Mouse (Mus musculus) forebrain, embryonic 10.5 days (tissue): ENCODE data around the gene Pbx1. TPM values are rescaled to one million over a fixed set of nuclear protein-coding genes. Genes with fewer than 3 reads are reported as not detected.

Experiments used
- DNase-seq: peaks from one replicate; pipeline ENCODE4 v3.0.0-alpha.2; 2017; ENCODE audit warnings: low spot score; ENCODE audit errors: extremely low spot score
- H3K27ac ChIP-seq: fragments of 300-500 bp; sonication (generic); 2 replicates; pipeline ENCODE4 v1.5.1; 2016; ENCODE audit warnings: mild to moderate bottlenecking
- H3K27me3 ChIP-seq: fragments of 300-500 bp; sonication (generic); 2 replicates; pipeline ENCODE4 v1.6.1; 2016; ENCODE audit warnings: mild to moderate bottlenecking; ENCODE audit not compliant: poor library complexity, severe bottlenecking
- H3K36me3 ChIP-seq: fragments of 300-500 bp; sonication (generic); replicated peaks from 2 replicates; pipeline ENCODE4 v1.6.1; 2016; ENCODE audit warnings: mild to moderate bottlenecking, moderate library complexity
- H3K4me1 ChIP-seq: fragments of 300-500 bp; sonication (generic); 2 replicates; pipeline ENCODE4 v1.6.1; 2016
- H3K4me3 ChIP-seq: fragments of 300-500 bp; sonication (generic); 2 replicates; pipeline ENCODE4 v1.5.1; 2016; ENCODE audit warnings: mild to moderate bottlenecking, moderate library complexity
- H3K9me3 ChIP-seq: fragments of 300-500 bp; sonication (generic); 2 replicates; pipeline ENCODE4 v1.6.1; 2016; ENCODE audit warnings: mild to moderate bottlenecking, moderate library complexity
- WGBS: fragments of 180-500 bp; shearing (Covaris S2); methylation state at CpG from one replicate; pipeline ENCODE4 v1.1.7; 2016; 5-methylcytosine and 5-hydroxymethylcytosine counted together
- polyA plus RNA-seq: library from polyadenylated mRNA; unstranded; fragments of >200 nt; fragmentation: Nextera tagmentation; extraction: Ambion mirVana; gene quantifications from 2 replicates; pipeline ENCODE4 v1.2.1, GENCODE M21; 2016

The Pbx1 gene
- polyA plus RNA-seq, 1 experiment from 2014 or later = 38.2 TPM

DNA sequence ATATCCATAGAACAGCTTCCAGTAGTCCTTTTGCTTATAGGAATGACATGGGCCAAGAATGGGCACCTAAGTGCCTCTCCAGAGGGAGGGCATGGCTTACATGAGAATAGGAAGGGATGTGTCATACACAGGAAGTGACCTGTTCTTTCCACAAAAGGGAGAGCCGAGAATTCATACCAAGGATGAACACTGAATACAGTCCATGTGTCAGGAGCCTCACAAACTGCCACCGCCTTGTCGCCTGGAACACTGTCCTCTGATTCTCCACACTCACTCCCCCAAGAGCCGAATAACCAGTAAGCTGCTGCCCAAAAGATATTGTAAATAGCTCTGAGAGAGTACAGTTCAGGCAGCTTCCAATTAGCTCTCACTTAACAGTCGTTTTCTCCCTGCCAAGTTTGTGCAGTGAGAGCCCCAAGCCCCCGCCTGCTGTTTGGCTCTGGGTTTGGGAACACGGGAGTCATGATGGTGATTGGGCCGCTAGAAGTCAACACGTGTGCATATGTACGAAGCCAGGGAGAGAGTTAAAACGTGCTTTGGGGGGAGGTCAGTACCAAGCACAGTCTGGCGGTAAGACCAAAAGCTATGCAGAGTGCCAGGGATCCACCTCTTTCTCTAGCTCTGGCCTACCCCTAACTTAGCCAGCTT lies 57.0 kb downstream of the Pbx1 start:
- H3K4me1 ChIP-seq = peaks cover 67% of the 10 kb centered on the region
- no peak overlapping the region for H3K4me3 ChIP-seq
- no peak for DNase-seq
- no peaks in the 10 kb centered on the region for H3K9me3 ChIP-seq
- no peak overlapping the region for H3K27ac ChIP-seq
- H3K27me3 ChIP-seq = no peaks in the 10 kb centered on the region
- peaks cover 39% of the 10 kb centered on the region for H3K36me3 ChIP-seq
- WGBS = 88% methylated on average over 12 of the region's 12 CpGs

DNA sequence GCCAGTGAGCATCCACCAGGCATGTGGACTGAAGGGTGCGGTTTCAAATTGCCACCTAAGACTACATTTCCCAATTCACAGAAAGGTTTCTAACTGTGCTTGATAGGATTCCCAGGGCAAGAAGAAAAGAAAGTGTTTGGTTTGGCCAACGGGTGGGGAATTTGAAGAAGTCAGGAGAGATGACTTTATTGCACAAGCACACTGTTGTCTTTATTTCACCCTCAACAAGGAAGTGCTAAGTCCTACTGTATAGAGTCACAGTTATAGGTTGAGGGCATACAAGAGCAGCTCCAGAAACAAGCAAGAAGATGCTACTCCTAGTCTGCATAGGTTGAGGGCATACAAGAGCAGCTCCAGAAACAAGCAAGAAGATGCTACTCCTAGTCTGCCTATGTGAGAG lies 60.0 kb downstream of the Pbx1 start:
- Histone ChIP-seq H3K27me3 (no peaks in the 10 kb centered on the region), H3K27ac (no peak overlapping the region), H3K36me3 (peaks cover 41% of the 10 kb centered on the region), H3K4me3 (no peak overlapping the region), H3K9me3 (no peaks in the 10 kb centered on the region), H3K4me1 (peaks cover 66% of the 10 kb centered on the region)
- 94% methylated on average over 2 of the region's 2 CpGs for WGBS
- DNase-seq = no peak

DNA sequence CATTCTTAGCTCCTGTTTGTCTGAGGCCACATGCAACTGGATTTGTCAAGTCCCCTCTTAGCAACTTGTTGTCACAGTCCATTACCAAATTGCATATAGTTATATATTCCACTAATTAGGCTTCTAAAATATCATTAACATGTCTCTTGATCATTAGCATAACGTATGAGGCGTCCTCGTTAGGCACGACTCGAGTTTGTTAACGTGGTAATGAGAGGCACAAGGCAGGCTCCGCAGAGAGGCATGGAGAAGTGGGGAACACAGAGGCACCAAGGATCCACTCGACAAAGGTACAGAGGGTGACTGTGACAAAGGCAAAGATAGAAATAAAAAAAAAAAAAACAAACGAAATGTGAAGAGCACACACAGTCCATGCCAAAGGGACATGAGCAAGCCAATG lies 61.1 kb downstream of the Pbx1 start:
- H3K27me3 ChIP-seq = no peaks in the 10 kb centered on the region
- no peak for DNase-seq
- no peak overlapping the region for H3K27ac ChIP-seq
- WGBS = 81% methylated on average over 9 of the region's 9 CpGs
- peaks cover 41% of the 10 kb centered on the region for H3K36me3 ChIP-seq
- H3K4me1 ChIP-seq = peaks cover 74% of the 10 kb centered on the region
- H3K9me3 ChIP-seq = no peaks in the 10 kb centered on the region
- no peak overlapping the region for H3K4me3 ChIP-seq

DNA sequence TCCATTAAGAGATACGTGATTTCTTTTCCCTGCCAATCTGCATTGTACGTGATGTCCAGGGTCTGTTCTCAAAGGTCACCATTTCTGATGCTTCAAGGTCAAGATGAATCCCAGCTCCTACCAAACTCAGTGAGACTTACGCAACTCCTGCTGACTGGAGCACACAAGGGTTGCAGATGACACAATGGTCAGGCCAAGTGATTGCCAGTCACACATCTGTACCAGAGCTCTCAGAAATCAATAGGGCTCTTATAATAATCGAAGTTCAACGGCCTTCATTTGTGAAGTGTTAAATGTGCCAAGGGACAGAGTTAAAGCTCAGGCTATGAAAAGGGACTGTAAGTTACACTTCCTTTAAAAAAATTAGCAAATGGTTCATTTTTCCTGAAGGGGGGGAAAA lies 65.8 kb downstream of the Pbx1 start:
- WGBS = 87% methylated on average over 5 of the region's 5 CpGs
- Histone ChIP-seq H3K9me3 (no peaks in the 10 kb centered on the region), H3K27me3 (no peaks in the 10 kb centered on the region), H3K36me3 (peaks cover 44% of the 10 kb centered on the region), H3K27ac (no peak overlapping the region), H3K4me3 (no peak overlapping the region), H3K4me1 (peaks cover 91% of the 10 kb centered on the region)
- no peak for DNase-seq

DNA sequence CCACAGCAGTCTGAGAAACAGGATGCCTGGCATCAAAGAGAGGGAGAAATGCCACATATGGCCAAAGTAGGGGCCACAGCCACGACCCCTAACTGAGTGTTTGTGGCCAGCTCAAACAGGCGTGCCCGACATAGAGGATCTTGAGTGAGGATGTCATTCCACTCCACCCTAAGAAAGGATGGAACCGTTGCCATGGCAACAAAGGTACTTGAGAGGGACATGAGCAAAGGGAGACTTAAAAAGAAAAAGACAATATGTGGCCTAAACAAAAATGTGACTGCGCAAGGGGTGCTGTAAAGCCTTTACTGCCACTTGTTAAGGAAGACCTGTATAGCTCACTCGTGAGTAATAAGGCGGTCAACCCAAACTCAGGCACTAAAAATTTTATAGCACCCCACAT lies 67.7 kb downstream of the Pbx1 start:
- Histone ChIP-seq H3K9me3 (no peaks in the 10 kb centered on the region), H3K27me3 (0 out of 2 replicates have a peak, but pooled peaks cover 3% of the 10 kb centered on the region), H3K36me3 (peaks cover 48% of the 10 kb centered on the region), H3K4me3 (no peak overlapping the region), H3K27ac (no peak overlapping the region), H3K4me1 (peaks cover 86% of the 10 kb centered on the region)
- 81% methylated on average over 7 of the region's 7 CpGs for WGBS
- no peak for DNase-seq

- no peak overlapping the region for H3K4me3 ChIP-seq
- 92% methylated on average over 11 of the region's 11 CpGs for WGBS
- no peak for DNase-seq
- no peaks in the 10 kb centered on the region for H3K9me3 ChIP-seq
- H3K27ac ChIP-seq = no peak overlapping the region
- H3K36me3 ChIP-seq = peaks cover 43% of the 10 kb centered on the region
- 0 out of 2 replicates have a peak, but pooled peaks cover 3% of the 10 kb centered on the region for H3K27me3 ChIP-seq
- peaks cover 86% of the 10 kb centered on the region for H3K4me1 ChIP-seq
These were observed 69.0 kb downstream of the Pbx1 start for GRCm38 (mm10) chr1:168363053-168363452.

DNA sequence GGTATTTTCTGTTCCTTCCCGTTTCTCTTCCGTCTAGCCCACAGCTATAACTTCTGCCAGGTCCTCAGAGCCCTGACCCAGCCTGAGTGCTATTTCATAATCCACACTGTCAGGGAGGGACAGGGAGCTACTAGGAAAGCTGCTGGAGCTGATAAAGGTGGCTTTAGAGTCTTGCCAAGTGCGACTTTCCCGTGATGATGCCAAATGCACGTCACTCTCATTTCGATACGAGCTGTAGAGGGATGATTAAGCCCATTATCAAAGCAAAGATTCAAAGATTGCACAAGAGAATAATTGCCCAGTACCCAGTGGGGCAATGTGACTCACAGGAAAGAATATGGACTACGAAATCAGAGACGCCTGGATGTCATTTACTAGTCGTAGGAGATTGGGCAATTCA lies 69.6 kb downstream of the Pbx1 start:
- Histone ChIP-seq H3K9me3 (no peaks in the 10 kb centered on the region), H3K36me3 (peaks cover 43% of the 10 kb centered on the region), H3K27ac (no peak overlapping the region), H3K27me3 (0 out of 2 replicates have a peak, but pooled peaks cover 3% of the 10 kb centered on the region), H3K4me3 (no peak overlapping the region), H3K4me1 (peaks cover 86% of the 10 kb centered on the region)
- no peak for DNase-seq
- WGBS = 88% methylated on average over 10 of the region's 10 CpGs

DNA sequence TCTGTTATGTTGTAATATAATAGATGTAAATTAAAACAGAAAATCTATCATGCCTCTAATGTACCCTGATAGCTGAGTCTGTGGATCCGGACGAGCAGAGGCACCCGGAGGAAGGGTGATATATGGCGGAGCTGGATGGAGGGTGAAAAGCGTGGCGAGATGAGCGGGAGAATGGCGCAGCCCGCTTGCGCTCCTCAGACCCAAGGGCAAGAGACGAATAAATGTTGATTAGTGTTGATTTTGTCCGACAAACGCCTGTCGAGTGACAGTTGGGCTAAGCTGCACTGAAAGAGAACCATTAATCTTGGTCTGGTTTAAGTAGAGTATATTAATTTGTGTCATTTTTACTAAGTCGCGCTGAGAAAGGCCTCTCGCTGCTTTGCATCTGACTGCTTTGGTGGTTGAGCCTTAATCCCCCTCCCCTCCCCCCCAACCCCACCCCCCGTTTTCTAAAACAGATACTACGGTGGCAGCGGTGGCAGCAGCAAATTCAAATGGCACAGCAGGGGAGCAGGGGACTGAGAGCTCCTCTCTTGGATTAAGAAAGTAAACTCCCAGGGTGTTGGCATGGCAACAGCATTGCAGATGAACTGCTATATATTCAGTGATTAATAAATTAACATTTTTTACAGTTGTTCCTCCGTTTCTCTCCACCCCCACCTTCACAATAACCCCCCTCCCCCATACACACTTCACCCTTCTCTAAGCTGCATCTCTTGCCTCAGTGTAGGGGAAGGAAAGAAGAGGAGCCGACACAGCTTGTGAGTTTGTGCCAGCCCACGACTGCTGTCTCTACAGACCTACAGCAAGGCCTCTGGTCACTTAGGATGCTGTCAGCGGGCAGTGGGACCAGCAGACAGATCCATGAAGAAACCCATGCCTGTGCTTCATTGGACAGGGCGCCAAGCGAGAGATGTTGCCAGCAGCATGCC lies 74.1 kb downstream of the Pbx1 start:
- Histone ChIP-seq H3K9me3 (no peaks in the 10 kb centered on the region), H3K27ac (peak overlapping the region; percentile 86), H3K4me1 (peaks cover 87% of the 10 kb centered on the region), H3K36me3 (peaks cover 30% of the 10 kb centered on the region), H3K4me3 (peak overlapping the region; percentile 45), H3K27me3 (0 out of 2 replicates have a peak, but pooled peaks cover 3% of the 10 kb centered on the region)
- peak; percentile 77 for DNase-seq
- WGBS = 5% methylated on average over 26 of the region's 26 CpGs

DNA sequence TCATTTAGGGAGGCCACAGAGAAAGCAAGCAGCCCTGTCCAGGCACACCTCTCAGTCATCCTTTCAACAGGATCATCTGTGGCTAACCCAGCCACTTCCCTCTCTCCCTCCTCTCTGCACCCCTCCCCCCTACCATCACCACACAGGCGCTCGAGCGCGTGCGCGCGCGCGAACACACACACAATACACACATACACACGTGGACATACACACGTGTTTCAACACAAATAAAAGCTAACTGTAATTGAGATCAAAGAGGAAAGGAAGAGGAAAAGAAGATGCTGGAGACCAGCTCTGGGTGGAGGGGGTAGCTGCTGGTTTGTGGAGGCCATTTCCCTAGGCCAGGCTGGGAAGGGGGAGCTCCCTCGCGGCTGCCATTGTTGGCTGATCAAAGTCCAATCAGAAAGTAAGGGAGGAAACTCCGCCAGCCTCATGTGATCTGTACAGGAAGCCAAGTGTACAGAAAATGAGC lies 75.1 kb downstream of the Pbx1 start:
- DNase-seq = peak; percentile 69
- H3K27me3 ChIP-seq = 0 out of 2 replicates have a peak, but pooled peaks cover 3% of the 10 kb centered on the region
- 2% methylated on average over 14 of the region's 14 CpGs for WGBS
- peaks cover 23% of the 10 kb centered on the region for H3K36me3 ChIP-seq
- H3K4me3 ChIP-seq = peak overlapping the region; percentile 45
- no peaks in the 10 kb centered on the region for H3K9me3 ChIP-seq
- peak overlapping the region; percentile 86 for H3K27ac ChIP-seq
- peaks cover 87% of the 10 kb centered on the region for H3K4me1 ChIP-seq

- H3K4me1 ChIP-seq = peaks cover 88% of the 10 kb centered on the region
- peaks cover 24% of the 10 kb centered on the region for H3K36me3 ChIP-seq
- peak overlapping the region; percentile 45; the same call in 1 of the 2 replicates for H3K4me3 ChIP-seq
- DNase-seq = no peak
- 0 out of 2 replicates have a peak, but pooled peaks cover 3% of the 10 kb centered on the region for H3K27me3 ChIP-seq
- H3K9me3 ChIP-seq = no peaks in the 10 kb centered on the region
- 42% methylated on average over 10 of the region's 10 CpGs for WGBS
- H3K27ac ChIP-seq = peak overlapping the region; percentile 86
These were observed 76.0 kb downstream of the Pbx1 start for GRCm38 (mm10) chr1:168355985-168356556.

DNA sequence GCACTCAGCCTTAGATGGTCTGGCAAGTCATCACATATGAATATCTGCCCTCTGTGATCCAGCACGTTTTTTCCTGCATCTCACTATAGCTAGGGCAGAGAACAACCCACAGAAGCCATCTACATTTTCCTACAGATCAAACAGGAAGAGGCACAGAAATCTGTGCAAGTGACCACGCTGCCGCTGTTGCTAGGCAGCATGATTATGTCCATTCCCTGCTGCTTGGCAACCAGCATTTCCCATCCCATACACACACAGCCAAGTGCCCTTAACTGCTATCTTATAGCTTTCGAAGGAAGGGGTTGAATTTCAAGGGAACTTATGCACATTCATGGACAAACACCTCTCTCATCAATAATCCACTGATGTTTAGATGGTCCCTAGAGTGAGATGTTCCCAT lies 77.1 kb downstream of the Pbx1 start:
- H3K4me3 ChIP-seq = no peak overlapping the region
- H3K4me1 ChIP-seq = peaks cover 98% of the 10 kb centered on the region
- WGBS = 53% methylated on average over 4 of the region's 4 CpGs
- peak; percentile 43 for DNase-seq
- H3K27ac ChIP-seq = peak overlapping the region; percentile 86
- peaks cover 21% of the 10 kb centered on the region for H3K36me3 ChIP-seq
- 0 out of 2 replicates have a peak, but pooled peaks cover 3% of the 10 kb centered on the region for H3K27me3 ChIP-seq
- no peaks in the 10 kb centered on the region for H3K9me3 ChIP-seq

DNA sequence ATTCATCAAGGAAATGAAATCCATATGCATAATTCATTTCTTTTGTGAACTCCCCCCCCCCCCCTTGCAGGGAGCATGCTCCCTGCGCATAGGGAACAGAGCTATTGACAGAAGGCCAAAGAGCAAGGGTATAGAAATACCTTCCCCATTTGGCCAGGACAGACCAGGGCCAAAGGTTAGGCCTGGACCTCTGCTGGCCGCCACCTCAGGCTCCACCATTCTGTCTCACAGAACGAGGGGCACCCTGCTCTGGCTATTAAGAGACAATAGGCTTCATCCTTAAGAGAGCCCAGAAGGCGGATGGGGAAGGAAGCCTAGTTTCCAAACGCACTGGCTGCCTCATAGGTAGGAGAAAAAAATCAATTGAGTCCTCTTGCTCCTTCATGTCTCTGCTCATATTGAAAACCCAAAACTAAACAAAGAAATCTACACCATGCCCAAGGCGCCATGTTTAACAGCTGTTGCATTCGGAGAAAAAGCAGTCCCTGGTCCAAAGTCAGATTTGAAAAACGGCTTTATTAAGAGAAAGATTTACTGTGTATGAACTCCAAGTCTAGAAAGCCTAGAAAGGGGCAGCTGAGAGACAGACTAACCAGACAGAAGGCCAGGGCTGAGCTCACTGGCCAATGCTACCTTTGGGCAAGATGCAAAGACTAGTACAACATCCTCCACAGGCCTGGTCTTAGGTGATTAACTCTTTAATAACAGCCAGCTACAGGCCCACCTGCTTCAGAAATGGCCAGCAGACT lies 83.9 kb downstream of the Pbx1 start:
- Histone ChIP-seq H3K27me3 (no peaks in the 10 kb centered on the region), H3K4me3 (no peak overlapping the region; the same call in 1 of the 2 replicates), H3K36me3 (peaks cover 18% of the 10 kb centered on the region), H3K9me3 (no peaks in the 10 kb centered on the region), H3K27ac (no peak overlapping the region), H3K4me1 (peaks cover 87% of the 10 kb centered on the region)
- WGBS = 52% methylated on average over 8 of the region's 8 CpGs
- no peak for DNase-seq
